Mouse (Mus musculus) T-helper 1 cell (primary cell): Measurements from ENCODE around the gene Adamts9.

Experiments used
- in situ Hi-C: fragments of 300-600 bp; cut with MboI, MseI; formaldehyde crosslinking; loops from one replicate; pipeline ENCODE4 v1.15.1; 2025; ENCODE audit warnings: high pct_unique_total_duplicates

Gene Adamts9

GRCm38 (mm10) chr6:92809818-92810217 is 133.5 kb downstream of the Adamts9 start:
- in situ Hi-C loops, result no loop called here

GRCm38 (mm10) chr6:92804254-92804971 is 138.9 kb downstream of the Adamts9 start:
- in situ Hi-C loops, result no loop called here

GRCm38 (mm10) chr6:92803213-92803612 is 140.1 kb downstream of the Adamts9 start:
- in situ Hi-C loops, result no loop called here

GRCm38 (mm10) chr6:92802421-92802820 is 140.9 kb downstream of the Adamts9 start:
- in situ Hi-C loops, result no loop called here

- in situ Hi-C loops, result no loop called here
These were observed 141.8 kb downstream of the Adamts9 start for GRCm38 (mm10) chr6:92801462-92801861.

DNA sequence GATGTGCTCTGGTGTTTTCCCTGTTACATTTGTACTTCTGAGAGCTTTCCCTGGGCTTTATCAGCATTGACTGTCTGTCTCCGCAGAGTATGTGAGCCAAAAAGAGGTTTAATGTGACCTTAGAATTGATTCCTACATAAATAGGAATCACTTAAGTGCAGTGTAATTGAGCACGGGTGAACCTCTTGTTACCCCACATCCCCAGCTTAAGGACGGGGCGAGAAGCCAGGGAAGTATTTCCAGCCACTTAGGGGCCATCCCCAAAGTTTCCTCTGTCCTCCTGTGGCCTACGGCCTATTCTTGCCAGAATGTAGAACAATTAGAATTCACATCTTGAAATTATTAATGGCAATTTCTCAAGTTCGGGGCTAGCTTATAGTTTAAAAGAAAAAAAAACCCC is 149.5 kb downstream of the Adamts9 start:
- in situ Hi-C loops, result loop anchor here (25.0 kb wide), 2 partner anchors 1268 to 1943 kb away; no protein-coding TSS in a partner anchor

DNA sequence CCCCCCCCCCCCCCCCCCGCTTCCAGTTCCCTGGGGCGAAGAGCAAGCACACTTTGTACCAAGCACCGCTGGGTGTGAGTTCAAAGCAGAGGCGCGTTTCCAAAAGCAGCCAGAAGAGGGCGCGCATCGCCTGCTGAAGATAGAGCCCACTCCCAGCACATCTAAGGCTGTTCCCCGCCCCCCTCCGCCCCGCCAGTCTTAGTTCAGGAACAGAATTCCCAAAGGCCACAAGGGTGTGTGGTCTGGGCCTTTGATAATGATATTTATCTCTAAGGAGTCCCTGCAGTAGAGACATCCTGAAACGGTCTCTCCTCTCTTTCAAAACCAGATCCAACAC is 155.9 kb downstream of the Adamts9 start:
- in situ Hi-C loops, result loop anchor here (25.0 kb wide), 2 partner anchors 1275 to 1950 kb away; no protein-coding TSS in a partner anchor

DNA sequence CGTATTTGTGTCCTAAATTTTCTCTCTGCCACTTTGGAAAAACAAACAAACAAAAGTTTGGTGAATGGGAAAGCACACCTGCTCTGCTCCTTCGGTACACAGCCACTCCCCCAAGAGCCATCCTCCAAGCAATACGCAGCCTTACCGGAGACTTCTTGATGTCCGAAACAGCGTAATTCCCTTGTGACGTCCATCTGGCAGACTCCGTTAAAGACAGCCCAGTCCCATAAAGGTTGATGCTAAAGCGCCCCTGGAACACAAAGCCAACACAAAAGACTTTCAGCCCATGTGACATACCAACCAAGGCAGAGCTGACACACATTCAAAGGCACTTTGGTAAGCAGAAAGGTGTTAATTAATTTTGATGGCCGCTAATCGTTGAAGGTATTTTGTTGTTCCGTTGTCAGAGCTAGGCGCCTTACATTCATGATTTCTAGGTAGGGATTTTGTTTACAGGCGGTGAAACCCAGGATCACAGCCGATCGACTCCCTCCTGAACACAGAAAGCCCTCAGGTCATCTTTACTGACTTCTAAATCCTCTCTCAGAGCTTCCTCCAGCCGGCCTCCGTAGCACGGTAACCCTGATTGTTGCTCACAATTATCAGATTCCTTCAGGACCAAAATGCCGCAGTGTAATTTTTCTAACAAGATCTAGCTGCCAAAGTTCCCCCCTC is 156.5 kb downstream of the Adamts9 start:
- in situ Hi-C loops, result loop anchor here (25.0 kb wide), 2 partner anchors 1275 to 1950 kb away; no protein-coding TSS in a partner anchor

DNA sequence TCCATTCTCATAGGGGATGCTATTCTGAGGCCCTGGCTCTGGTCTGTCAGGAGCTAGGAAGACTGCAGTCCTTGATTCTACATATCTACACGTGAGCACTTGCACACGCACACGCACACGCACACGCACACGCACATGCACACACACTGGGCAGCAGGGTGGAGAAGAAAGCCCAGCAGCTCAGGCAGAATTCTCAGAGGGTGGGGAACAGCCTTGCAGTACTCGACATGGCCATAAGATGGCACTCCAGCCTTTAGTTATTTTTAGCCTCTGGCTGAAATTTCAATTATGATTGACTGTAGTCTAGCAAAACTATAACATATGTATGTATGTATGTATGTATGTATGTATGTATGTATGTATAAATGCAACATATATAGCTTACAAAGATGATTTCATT is 158.5 kb downstream of the Adamts9 start:
- in situ Hi-C loops, result loop anchor here (25.0 kb wide), 2 partner anchors 1278 to 1953 kb away; no protein-coding TSS in a partner anchor

GRCm38 (mm10) chr6:92781446-92781845 is 161.8 kb downstream of the Adamts9 start:
- in situ Hi-C loops, result loop anchor here (25.0 kb wide), 2 partner anchors 1281 to 1956 kb away; no protein-coding TSS in a partner anchor

DNA sequence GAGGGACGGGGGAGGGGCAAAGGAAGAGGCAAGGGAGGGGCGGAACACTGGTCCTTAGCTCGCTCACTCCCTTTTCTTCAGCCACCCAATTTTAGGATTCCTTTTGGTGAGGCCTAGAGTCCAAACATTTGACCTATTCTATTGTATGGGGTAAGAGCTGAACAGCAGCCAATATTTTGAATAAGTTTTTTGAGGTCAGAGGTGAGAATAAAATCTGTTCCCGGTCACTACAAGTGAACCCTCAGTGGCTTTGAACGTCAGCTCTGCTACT is 163.4 kb downstream of the Adamts9 start:
- in situ Hi-C loops, result loop anchor here (25.0 kb wide), 2 partner anchors 1282 to 1957 kb away; no protein-coding TSS in a partner anchor

- in situ Hi-C loops, result loop anchor here (25.0 kb wide), 2 partner anchors 1283 to 1958 kb away; no protein-coding TSS in a partner anchor
These were observed 164.0 kb downstream of the Adamts9 start for GRCm38 (mm10) chr6:92779140-92779934.

GRCm38 (mm10) chr6:92776356-92776755 is 166.9 kb downstream of the Adamts9 start:
- in situ Hi-C loops, result loop anchor here (25.0 kb wide), 2 partner anchors 1286 to 1961 kb away; no protein-coding TSS in a partner anchor

- in situ Hi-C loops, result no loop called here
These were observed 180.9 kb downstream of the Adamts9 start for GRCm38 (mm10) chr6:92762372-92762771.

- in situ Hi-C loops, result no loop called here
These were observed 183.7 kb downstream of the Adamts9 start for GRCm38 (mm10) chr6:92759616-92760015.

GRCm38 (mm10) chr6:92755826-92756225 is 187.5 kb downstream of the Adamts9 start:
- in situ Hi-C loops, result no loop called here

- in situ Hi-C loops, result no loop called here
These were observed 190.6 kb downstream of the Adamts9 start for GRCm38 (mm10) chr6:92752737-92753136.

- in situ Hi-C loops, result loop anchor here (25.0 kb wide), 1 partner anchor 462 kb away; no protein-coding TSS in a partner anchor
These were observed 193.9 kb downstream of the Adamts9 start for GRCm38 (mm10) chr6:92749420-92749819.

- in situ Hi-C loops, result loop anchor here (25.0 kb wide), 1 partner anchor 456 kb away; no protein-coding TSS in a partner anchor
These were observed 199.7 kb downstream of the Adamts9 start for GRCm38 (mm10) chr6:92743605-92744004.

GRCm38 (mm10) chr6:92737116-92737515 is 206.2 kb downstream of the Adamts9 start:
- in situ Hi-C loops, result loop anchor here (25.0 kb wide), 1 partner anchor 450 kb away; no protein-coding TSS in a partner anchor

- in situ Hi-C loops, result loop anchor here (25.0 kb wide), 1 partner anchor 446 kb away; no protein-coding TSS in a partner anchor
These were observed 209.6 kb downstream of the Adamts9 start for GRCm38 (mm10) chr6:92733651-92734050.

DNA sequence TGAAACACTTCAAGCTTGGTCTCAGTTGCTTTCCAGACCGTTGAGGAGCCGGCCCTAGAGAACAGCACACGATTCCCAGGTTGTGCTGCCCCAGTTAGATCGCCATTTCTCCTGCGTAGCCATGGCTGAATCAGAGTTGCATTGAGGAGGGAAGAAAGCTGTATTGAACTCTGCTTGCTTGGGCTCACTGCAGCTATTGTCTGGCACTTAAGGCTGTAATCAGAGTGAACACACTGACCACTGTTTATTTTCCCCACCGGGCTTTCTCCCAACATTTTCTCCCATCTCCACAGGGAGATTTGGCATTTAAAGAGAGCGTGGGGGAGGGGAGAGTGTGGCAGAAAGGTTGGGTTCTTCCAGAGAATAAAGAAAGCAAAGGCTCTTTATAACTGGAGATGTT is 214.8 kb downstream of the Adamts9 start:
- in situ Hi-C loops, result loop anchor here (25.0 kb wide), 1 partner anchor 441 kb away; no protein-coding TSS in a partner anchor
